In the genomic region with DNA sequence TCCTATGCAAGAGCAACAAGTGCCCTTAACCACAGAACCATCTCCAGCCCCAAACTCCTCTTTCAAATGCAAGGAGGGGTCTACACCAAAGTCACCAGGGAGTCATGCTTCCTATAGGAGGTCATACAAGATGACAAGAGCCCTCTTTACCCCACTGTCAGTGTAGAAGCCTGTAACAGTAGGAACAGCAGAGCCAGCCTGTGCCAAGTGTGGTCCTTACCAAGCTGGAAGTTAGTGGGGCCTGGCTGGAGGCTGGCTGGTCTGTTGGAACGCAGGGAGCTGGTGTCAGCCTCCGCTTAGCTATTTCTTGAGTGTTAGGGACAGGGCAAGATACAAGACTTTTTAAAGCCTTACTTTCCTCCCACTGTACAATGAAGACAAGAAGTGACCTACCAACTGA, we compare ENCODE assay signal across 30 mouse cellular contexts. TPM values are rescaled to one million over a fixed set of nuclear protein-coding genes. Genes with fewer than 3 reads are reported as not detected.
DNase-seq lines count a peak whose midpoint lies in the region; ATAC-seq lines count a peak whose summit lies in the region.
"Had no signal": no experiment of that assay in that cellular context is flagged by ENCODE, and none has a peak within 500 bp of the region (broad histone marks: within the 10 kb centered on the region; RNA-seq: fewer than 3 reads in every experiment).

No protein-coding gene starts in this region.

- H3K9ac ChIP-seq in forebrain, embryonic 16.5 days (replicated peaks; ENCODE audit: low read depth, low read length) = no peak overlapping the region
- H3K9ac ChIP-seq in hindbrain, embryonic 16.5 days (ENCODE audit: low read depth, low read length) = no peak overlapping the region
- H3K9ac ChIP-seq: forebrain, embryonic 12.5 days; forebrain, postnatal 0 days; heart, embryonic 12.5 days; hindbrain, embryonic 12.5 days; hindbrain, embryonic 15.5 days had no signal

- intact Hi-C loops in heart, postnatal 25 days (cut with DNase I) = loop anchor here (5.0 kb wide), 1 partner anchor 37 kb away; no protein-coding TSS in a partner anchor

- WGBS in forebrain, embryonic 10.5 days = 85% methylated on average over 2 of the region's 2 CpGs
- WGBS in forebrain, embryonic 16.5 days = 77% methylated on average over 2 of the region's 2 CpGs
- 78% methylated on average over 2 of the region's 2 CpGs for WGBS in heart, embryonic 10.5 days
- WGBS in hindbrain, embryonic 10.5 days = 73% methylated on average over 2 of the region's 2 CpGs
- WGBS in hindbrain, embryonic 16.5 days = 79% methylated on average over 2 of the region's 2 CpGs
- 76% methylated on average over 2 of the region's 2 CpGs for WGBS in embryonic facial prominence, embryonic 10.5 days

- H3K27me3 ChIP-seq in forebrain, embryonic 10.5 days (ENCODE audit: poor library complexity, severe bottlenecking) = peaks cover 67% of the 10 kb centered on the region
- peaks cover 66% of the 10 kb centered on the region for H3K27me3 ChIP-seq in forebrain, embryonic 16.5 days (replicated peaks; ENCODE audit: control insufficient read depth, insufficient read depth, low read length)
- H3K27me3 ChIP-seq in heart, embryonic 10.5 days (ENCODE audit: insufficient read depth, poor library complexity, severe bottlenecking) = peaks cover 47% of the 10 kb centered on the region
- peaks cover 67% of the 10 kb centered on the region for H3K27me3 ChIP-seq in hindbrain, embryonic 10.5 days (ENCODE audit: insufficient read depth, poor library complexity, severe bottlenecking)
- peaks cover 37% of the 10 kb centered on the region for H3K27me3 ChIP-seq in hindbrain, embryonic 16.5 days (replicated peaks; ENCODE audit: control insufficient read depth, insufficient read depth, low read length)
- peaks cover 74% of the 10 kb centered on the region for H3K27me3 ChIP-seq in embryonic facial prominence, embryonic 10.5 days (replicated peaks; ENCODE audit: low read depth, poor library complexity, severe bottlenecking)

- no peak overlapping the region for H3K4me2 ChIP-seq in forebrain, embryonic 16.5 days (ENCODE audit: low read length)
- H3K4me2 ChIP-seq in hindbrain, embryonic 16.5 days (ENCODE audit: low read length) = no peak overlapping the region
- H3K4me2 ChIP-seq: forebrain, embryonic 12.5 days; heart, embryonic 12.5 days; hindbrain, embryonic 12.5 days; hindbrain, embryonic 15.5 days had no signal

- H3K36me3 ChIP-seq in forebrain, embryonic 10.5 days (replicated peaks) = no peaks in the 10 kb centered on the region
- H3K36me3 ChIP-seq in forebrain, embryonic 16.5 days (ENCODE audit: control insufficient read depth, insufficient read depth) = no peaks in the 10 kb centered on the region
- H3K36me3 ChIP-seq in heart, embryonic 10.5 days = peaks cover 67% of the 10 kb centered on the region
- H3K36me3 ChIP-seq in hindbrain, embryonic 10.5 days = no peaks in the 10 kb centered on the region
- H3K36me3 ChIP-seq in hindbrain, embryonic 16.5 days (ENCODE audit: control insufficient read depth, insufficient read depth, low read length) = no peaks in the 10 kb centered on the region
- no peaks in the 10 kb centered on the region for H3K36me3 ChIP-seq in embryonic facial prominence, embryonic 10.5 days (replicated peaks)
- H3K36me3 ChIP-seq: forebrain, embryonic 12.5 days; hindbrain, embryonic 12.5 days; hindbrain, embryonic 15.5 days had no signal

- H3K4me1 ChIP-seq in forebrain, embryonic 10.5 days = peaks cover 7% of the 10 kb centered on the region
- peaks cover under 1% of the 10 kb centered on the region; the same call in 1 of the 2 replicates for H3K4me1 ChIP-seq in forebrain, embryonic 16.5 days (replicated peaks; ENCODE audit: control insufficient read depth, insufficient read depth, low read length)
- peaks cover 12% of the 10 kb centered on the region for H3K4me1 ChIP-seq in heart, embryonic 10.5 days
- H3K4me1 ChIP-seq in hindbrain, embryonic 10.5 days (replicated peaks) = peaks cover 2% of the 10 kb centered on the region; the same call in 1 of the 2 replicates
- no peaks in the 10 kb centered on the region for H3K4me1 ChIP-seq in hindbrain, embryonic 16.5 days (ENCODE audit: control insufficient read depth, insufficient read depth, low read depth, low read length)
- H3K4me1 ChIP-seq in embryonic facial prominence, embryonic 10.5 days = peaks cover under 1% of the 10 kb centered on the region
- H3K4me1 ChIP-seq: forebrain, embryonic 12.5 days; hindbrain, embryonic 12.5 days; hindbrain, embryonic 15.5 days had no signal

- H3K27ac ChIP-seq in forebrain, embryonic 10.5 days = no peak overlapping the region
- H3K27ac ChIP-seq in forebrain, embryonic 16.5 days (ENCODE audit: low read length) = no peak overlapping the region
- H3K27ac ChIP-seq in heart, embryonic 10.5 days = no peak overlapping the region
- no peak overlapping the region for H3K27ac ChIP-seq in hindbrain, embryonic 10.5 days
- H3K27ac ChIP-seq in hindbrain, embryonic 16.5 days (ENCODE audit: low read depth, low read length) = no peak overlapping the region
- no peak overlapping the region for H3K27ac ChIP-seq in embryonic facial prominence, embryonic 10.5 days (replicated peaks)
- H3K27ac ChIP-seq: forebrain, embryonic 12.5 days; gastrocnemius, adult 2 months; heart, adult 2 months; hindbrain, embryonic 12.5 days; hindbrain, embryonic 15.5 days had no signal

- DNase-seq in forebrain, embryonic 10.5 days (ENCODE audit: extremely low spot score, low spot score) = peak; percentile 12
- peak; percentile 63 for DNase-seq in heart, embryonic 10.5 days (ENCODE audit: low spot score)
- no peak for DNase-seq in heart, postnatal 25 days (ENCODE audit: low spot score)
- DNase-seq in hindbrain, embryonic 10.5 days (ENCODE audit: low spot score) = peak; percentile 1
- DNase-seq in embryonic facial prominence, embryonic 10.5 days (ENCODE audit: low spot score) = peak; percentile 6
- DNase-seq: adrenal gland, adult 8-10 months; adrenal gland, postnatal 25 days; cerebellum, adult 11-12 months; cerebellum, adult 8-10 months; cerebellum, postnatal 10 days; cerebellum, postnatal 36 days; embryo, embryonic 11 days; forebrain, postnatal 0 days; gastrocnemius, adult 2 months; gastrocnemius, postnatal 14 days; heart, adult 2 months; heart, postnatal 36 days; kidney, adult 2 months had no signal

- H3K9me3 ChIP-seq in forebrain, embryonic 10.5 days = no peaks in the 10 kb centered on the region
- no peaks in the 10 kb centered on the region; the same call in 1 of the 2 replicates for H3K9me3 ChIP-seq in forebrain, embryonic 16.5 days (ENCODE audit: control insufficient read depth, low read length)
- 0 out of 2 replicates have a peak, but pooled peaks cover 4% of the 10 kb centered on the region for H3K9me3 ChIP-seq in heart, embryonic 10.5 days
- peaks cover 3% of the 10 kb centered on the region; the same call in 1 of the 2 replicates for H3K9me3 ChIP-seq in hindbrain, embryonic 10.5 days
- peaks cover 2% of the 10 kb centered on the region; the same call in 1 of the 2 replicates for H3K9me3 ChIP-seq in hindbrain, embryonic 16.5 days (ENCODE audit: control insufficient read depth, low read length)
- H3K9me3 ChIP-seq in embryonic facial prominence, embryonic 10.5 days = no peaks in the 10 kb centered on the region
- H3K9me3 ChIP-seq: forebrain, embryonic 12.5 days; hindbrain, embryonic 12.5 days; hindbrain, embryonic 15.5 days had no signal

- H3K4me3 ChIP-seq in forebrain, embryonic 10.5 days = no peak overlapping the region
- H3K4me3 ChIP-seq in forebrain, embryonic 16.5 days (replicated peaks; ENCODE audit: low read length) = no peak overlapping the region
- no peak overlapping the region for H3K4me3 ChIP-seq in heart, embryonic 10.5 days
- H3K4me3 ChIP-seq in hindbrain, embryonic 10.5 days = no peak overlapping the region
- no peak overlapping the region for H3K4me3 ChIP-seq in hindbrain, embryonic 16.5 days (ENCODE audit: low read length)
- no peak overlapping the region for H3K4me3 ChIP-seq in embryonic facial prominence, embryonic 10.5 days
- H3K4me3 ChIP-seq: forebrain, embryonic 12.5 days; gastrocnemius, adult 2 months; heart, adult 2 months; heart, embryonic 12.5 days; hindbrain, embryonic 12.5 days; hindbrain, embryonic 15.5 days had no signal

- no peak for ATAC-seq in forebrain, embryonic 16.5 days
- ATAC-seq in hindbrain, embryonic 16.5 days = no peak
- ATAC-seq: activated CD4-positive, CD25-positive, alpha-beta regulatory T cell, adult 4 months; forebrain, postnatal 0 days; intestine, postnatal 0 days had no signal

RNA-seq across cellular contexts. Expression of a gene that starts 11.0 kb away (rescaled TPM):
- not detected in 2 replicates for polyA plus RNA-seq in forebrain, embryonic 10.5 days (2016; fragmentation: Nextera tagmentation; extraction: Ambion mirVana)
- not detected in 2 replicates for polyA plus RNA-seq in forebrain, embryonic 16.5 days (2015; fragmentation: Nextera tagmentation; extraction: Ambion mirVana)
- polyA plus RNA-seq in heart, embryonic 10.5 days (2016; fragmentation: Nextera tagmentation; extraction: Ambion mirVana) = 146 and 189 TPM in 2 replicates
- total RNA-seq in heart, postnatal 25 days (2021) = 10 to 100 TPM; 79.5 to 91.8 TPM
- polyA plus RNA-seq in hindbrain, embryonic 10.5 days (2016; fragmentation: Nextera tagmentation; extraction: Ambion mirVana) = 0.21 TPM in 1 of 2 replicates, not detected in the other
- not detected in 2 replicates for polyA plus RNA-seq in hindbrain, embryonic 16.5 days (2015; fragmentation: Nextera tagmentation; extraction: Ambion mirVana)
- polyA plus RNA-seq in embryonic facial prominence, embryonic 10.5 days (2016; fragmentation: Nextera tagmentation; extraction: Ambion mirVana) = 0.48 and 0.75 TPM in 2 replicates
- total RNA-seq: adrenal gland, adult 8-10 months; adrenal gland, postnatal 25 days; gastrocnemius, adult 2 months; gastrocnemius, postnatal 14 days; gastrocnemius, postnatal 4 days had no signal
- polyA plus RNA-seq: activated CD4-positive, CD25-positive, alpha-beta regulatory T cell, adult 4 months; brain, embryonic 14.5 days; cortical plate, adult 2 months; forebrain, embryonic 12.5 days; forebrain, postnatal 0 days; frontal cortex, adult 2 months; hindbrain, embryonic 12.5 days; kidney, adult 2 months had no signal

RNA-seq across cellular contexts. Expression of a gene that starts 52.9 kb away (rescaled TPM):
- 43.9 and 51.5 TPM in 2 replicates for polyA plus RNA-seq in forebrain, embryonic 10.5 days (2016; fragmentation: Nextera tagmentation; extraction: Ambion mirVana)
- 46.8 and 53.7 TPM in 2 replicates for polyA plus RNA-seq in forebrain, embryonic 16.5 days (2015; fragmentation: Nextera tagmentation; extraction: Ambion mirVana)
- polyA plus RNA-seq in heart, embryonic 10.5 days (2016; fragmentation: Nextera tagmentation; extraction: Ambion mirVana) = 51.1 and 51.6 TPM in 2 replicates
- 10 to 100 TPM; 26.3 to 28.3 TPM for total RNA-seq in heart, postnatal 25 days (2021)
- 48.4 and 54.3 TPM in 2 replicates for polyA plus RNA-seq in hindbrain, embryonic 10.5 days (2016; fragmentation: Nextera tagmentation; extraction: Ambion mirVana)
- 57.7 and 63.6 TPM in 2 replicates for polyA plus RNA-seq in hindbrain, embryonic 16.5 days (2015; fragmentation: Nextera tagmentation; extraction: Ambion mirVana)
- polyA plus RNA-seq in embryonic facial prominence, embryonic 10.5 days (2016; fragmentation: Nextera tagmentation; extraction: Ambion mirVana) = 44.4 and 51.0 TPM in 2 replicates

Comparison
In these comparisons a context has a peak if more than half of its experiments do, and no peak if none do; other contexts are left out.
1. RNA of a gene that starts 11.0 kb away (polyA plus RNA-seq): 146 to 189 TPM in heart, embryonic 10.5 days; 0.48 to 0.75 TPM in embryonic facial prominence, embryonic 10.5 days, not detected in forebrain, embryonic 10.5 days, not detected in forebrain, embryonic 16.5 days, 0.21 TPM in hindbrain, embryonic 10.5 days and not detected in hindbrain, embryonic 16.5 days; every median in the first group is over 10 times any median in the second.